Mouse (Mus musculus): Measurements from ENCODE around the gene Hoxc11.

Gene Hoxc11

GRCm38 (mm10) chr15:102937036-102937666 lies 17.1 kb upstream of the Hoxc11 start:
- DNase-seq (ENCODE audit: low read depth, low spot score) = no peak

DNA sequence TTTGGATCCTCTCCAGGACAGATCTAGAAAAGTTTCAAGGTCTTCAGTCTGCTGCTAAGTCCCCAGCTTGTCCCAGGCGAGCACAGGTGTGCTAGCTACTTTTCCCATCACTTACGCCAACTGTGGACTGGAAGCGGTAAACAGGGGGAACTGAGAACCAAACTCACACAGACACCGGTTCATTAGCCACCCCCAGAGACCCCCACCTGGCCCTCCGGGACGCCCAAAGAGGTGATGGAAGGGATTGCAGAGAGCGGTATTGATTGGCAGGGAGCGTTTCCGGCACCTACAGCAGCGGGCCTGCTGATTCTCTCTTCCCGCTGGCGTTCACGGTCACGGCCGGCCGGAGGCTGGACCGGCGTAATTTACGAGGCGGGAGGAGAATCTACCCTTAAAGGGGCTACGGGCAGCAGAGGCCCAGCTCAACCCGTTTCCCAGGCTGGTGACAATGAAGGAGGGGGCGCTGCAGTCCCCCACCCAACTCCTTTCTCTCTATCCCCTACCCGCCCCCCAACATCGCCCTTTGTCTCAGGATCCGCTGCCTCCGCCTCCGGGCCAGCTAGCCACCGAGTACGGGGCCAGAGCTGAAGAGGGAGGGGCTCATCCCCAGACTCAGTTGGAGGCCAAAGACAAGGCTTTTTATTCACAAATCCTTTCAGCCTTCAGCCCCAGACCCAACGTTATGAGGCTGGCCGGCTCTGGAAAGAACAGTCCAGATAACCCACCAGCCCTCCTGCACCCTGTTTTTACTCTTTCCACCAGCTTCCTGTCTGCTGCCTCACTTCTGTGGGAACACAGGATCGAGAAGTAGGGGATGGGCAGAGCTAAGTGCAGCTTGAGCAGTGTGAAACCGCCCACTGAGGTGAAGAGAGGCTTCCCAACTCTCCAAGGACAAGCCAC lies 14.7 kb upstream of the Hoxc11 start:
- no peak for DNase-seq (ENCODE audit: low read depth, low spot score)

- no peak for DNase-seq (ENCODE audit: low read depth, low spot score)
Measured at GRCm38 (mm10) chr15:102942739-102943467, 11.3 kb upstream of the Hoxc11 start.

DNA sequence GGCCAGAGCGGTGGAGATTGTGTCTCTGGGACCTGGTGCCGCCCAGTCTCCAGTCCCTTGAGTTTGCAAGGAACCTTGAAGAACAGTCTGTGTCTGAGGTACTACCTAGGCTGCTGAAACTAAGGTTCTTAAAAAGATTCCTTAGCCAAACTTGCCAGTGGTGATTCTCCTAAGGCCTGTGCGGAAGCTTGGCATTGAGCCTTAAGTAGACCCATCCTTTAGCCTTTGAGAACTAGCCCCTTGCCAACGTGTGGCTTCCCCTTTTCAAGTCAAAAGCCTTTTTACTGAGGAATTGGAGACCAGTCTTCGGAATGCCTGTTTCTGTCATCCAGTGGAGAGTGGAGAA lies 10.8 kb upstream of the Hoxc11 start:
- no peak for DNase-seq (ENCODE audit: low read depth, low spot score)

DNA sequence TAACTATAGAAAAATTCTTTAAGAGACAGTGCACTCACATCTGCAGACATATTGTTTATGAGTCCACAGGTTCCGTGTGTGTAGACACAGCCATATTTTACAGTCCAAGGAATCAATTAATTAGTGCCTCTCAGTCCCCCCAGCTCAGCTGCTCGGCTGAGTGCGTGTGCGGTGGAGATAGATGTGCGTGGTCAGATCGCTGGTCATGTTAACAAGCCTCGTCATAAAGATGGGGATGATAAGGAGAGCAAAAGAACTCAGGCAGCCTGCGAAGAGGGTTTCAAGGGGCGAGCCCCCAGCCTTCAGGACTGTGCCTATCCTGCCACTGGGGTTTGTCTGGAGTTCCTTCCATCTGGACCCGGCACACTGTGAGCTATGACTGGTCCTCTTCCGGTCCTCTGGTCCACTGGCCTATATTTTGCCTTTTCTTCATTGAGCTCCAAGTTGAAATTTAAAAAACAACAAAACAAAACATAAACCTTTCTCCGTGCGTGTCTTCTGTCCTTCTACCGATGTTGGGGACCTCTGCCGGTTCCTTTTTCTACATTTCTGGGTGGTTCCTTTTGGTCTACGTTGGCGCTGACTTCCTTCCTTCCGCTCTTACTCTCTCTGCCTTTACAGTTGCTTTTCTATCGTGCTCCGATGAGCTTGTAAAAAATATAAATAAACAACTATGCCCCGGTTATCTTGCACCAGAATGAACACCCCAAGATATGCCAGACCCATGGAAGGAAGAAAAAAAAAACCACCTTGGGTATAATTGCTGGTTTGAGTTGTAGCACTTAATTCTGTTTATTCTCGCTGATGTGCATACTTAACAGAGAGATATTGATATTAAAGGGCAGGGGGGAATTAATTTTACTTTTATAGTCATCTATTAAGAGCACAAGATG lies 8.8 kb upstream of the Hoxc11 start:
- no peak for DNase-seq (ENCODE audit: low read depth, low spot score)

DNA sequence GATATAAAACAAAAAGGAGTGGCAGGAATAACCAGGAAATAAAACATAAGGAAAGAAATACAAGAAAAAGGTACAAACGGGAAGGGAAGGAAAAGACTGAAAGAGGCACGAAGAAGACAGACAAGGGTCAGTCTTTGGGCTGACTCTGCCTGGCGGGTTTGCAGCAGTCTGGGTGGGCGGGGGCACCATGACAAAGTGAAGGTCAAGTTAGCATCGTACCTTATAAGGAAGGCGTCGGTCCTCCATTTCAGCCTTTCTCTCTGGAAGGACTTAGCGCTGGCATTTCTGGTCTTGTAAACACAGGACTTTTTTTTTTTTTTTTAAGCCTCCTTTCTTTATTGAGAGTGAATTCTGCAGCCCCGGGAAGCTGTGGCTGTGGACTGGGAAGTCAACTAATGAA lies 7.0 kb upstream of the Hoxc11 start:
- no peak for DNase-seq (ENCODE audit: low read depth, low spot score)

DNA sequence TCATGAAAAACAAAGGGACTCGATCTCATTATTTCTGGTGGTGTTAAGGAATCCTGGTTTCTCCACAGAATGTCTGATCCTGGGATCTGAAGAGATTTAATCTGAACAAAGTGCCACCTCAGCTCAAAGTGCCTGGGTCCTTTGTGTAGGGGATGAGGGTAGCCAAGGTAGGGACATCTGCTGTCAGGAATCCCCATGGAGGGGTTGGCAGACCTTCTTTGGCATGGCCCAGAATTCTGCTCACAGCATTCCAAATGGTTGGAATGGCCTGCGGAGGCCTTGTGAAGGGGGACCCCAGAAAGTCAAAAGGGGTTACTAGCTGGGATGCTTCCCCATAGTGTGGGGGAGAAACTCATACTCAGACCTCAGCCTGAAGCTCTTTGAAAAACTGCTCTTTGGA lies 5.4 kb upstream of the Hoxc11 start:
- DNase-seq (ENCODE audit: low read depth, low spot score) = no peak

DNA sequence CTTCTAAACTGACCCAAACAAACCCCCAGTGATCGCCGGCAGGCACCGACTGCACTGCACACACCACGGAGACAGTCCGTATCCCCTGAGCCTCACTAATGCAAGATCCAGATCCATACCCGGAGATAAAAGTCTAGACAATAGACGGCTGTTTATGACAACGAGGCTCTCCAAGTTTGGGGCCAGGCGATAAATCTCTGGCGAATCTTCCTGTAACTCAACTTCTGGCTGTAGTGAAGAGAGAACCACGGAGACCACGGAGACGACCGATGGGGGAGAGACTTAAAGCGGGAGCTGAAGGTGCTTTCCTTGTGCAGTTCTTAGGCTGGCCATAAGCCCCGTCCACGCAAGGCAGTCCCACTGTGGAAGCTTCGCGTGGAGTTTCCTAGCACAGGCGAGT lies 4.5 kb upstream of the Hoxc11 start:
- no peak for DNase-seq (ENCODE audit: low read depth, low spot score)

GRCm38 (mm10) chr15:102950877-102951276 lies 3.4 kb upstream of the Hoxc11 start:
- no peak for DNase-seq (ENCODE audit: low read depth, low spot score)

GRCm38 (mm10) chr15:102953561-102953960 lies 666 bp upstream of the Hoxc11 start:
- DNase-seq (ENCODE audit: low read depth, low spot score) = no peak

DNA sequence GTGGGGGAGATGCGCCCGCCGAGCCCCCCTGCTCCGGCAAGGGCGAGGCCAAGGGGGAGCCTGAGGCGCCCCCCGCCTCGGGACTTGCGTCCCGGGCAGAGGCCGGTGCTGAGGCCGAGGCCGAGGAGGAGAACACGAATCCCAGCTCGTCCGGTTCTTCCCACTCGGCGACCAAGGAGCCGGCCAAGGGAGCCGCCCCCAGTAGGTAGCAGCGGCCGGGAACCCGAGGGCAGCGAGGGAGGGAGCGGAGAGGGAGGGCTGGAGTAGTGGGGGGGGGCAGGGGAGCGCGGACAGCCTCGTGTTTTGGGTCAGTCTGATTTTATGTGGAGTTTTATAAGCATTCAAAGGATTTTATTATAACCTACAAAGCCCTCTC lies 768 bp downstream of the Hoxc11 start:
- peak; percentile 40 for DNase-seq (ENCODE audit: low read depth, low spot score)

- peak; percentile 44 for DNase-seq (ENCODE audit: low read depth, low spot score)
Measured at GRCm38 (mm10) chr15:102955833-102956640, 1.8 kb downstream of the Hoxc11 start.

DNA sequence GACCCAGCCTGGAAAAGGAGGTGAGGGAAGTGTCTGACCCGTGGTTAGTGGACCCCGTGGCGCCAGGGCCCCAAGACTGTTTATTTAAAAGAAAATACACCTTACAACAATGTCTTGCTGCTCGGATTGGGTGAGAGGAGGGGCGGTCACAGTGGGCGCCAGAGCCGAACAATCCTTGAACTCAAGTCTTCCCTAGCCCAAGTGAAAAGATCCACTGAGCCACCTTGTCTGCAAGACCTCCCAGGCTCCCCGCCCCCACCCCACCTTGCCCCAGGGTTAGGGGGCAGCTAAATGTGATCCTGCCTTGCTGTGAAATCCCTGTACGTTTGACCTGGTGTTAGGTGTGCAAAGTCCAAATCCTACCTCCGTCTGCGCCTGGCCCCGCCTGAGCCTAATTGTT lies 2.7 kb downstream of the Hoxc11 start:
- no peak for DNase-seq (ENCODE audit: low read depth, low spot score)

DNA sequence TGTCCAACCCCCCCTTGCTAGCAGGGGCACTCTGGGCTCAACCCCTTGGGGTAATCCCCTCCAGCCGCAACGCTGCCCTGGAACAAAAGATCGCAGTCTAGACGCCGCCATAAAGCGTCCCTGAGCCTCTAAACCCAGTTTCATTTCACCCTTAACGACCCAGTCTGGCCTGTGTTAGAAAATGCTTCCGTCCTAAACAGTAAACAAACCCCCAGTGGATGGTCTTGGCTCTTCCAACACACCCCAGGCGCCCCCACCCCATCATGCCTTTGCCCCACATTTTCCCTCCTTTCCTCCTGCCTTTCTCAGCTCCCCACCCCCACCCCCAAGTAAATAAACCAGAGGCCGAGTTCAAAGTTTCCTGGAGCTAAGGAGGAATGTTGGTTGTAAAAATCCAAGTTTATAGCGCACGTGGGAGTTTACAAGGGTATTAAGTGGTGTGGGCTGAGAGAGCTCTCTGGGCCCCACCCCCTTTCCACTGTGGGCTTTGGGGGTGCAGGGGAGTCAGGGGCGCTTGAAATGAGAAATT lies 5.5 kb downstream of the Hoxc11 start:
- no peak for DNase-seq (ENCODE audit: low read depth, low spot score)

- peak; percentile 46 for DNase-seq (ENCODE audit: low read depth, low spot score)
Measured at GRCm38 (mm10) chr15:102961728-102962127, 7.5 kb downstream of the Hoxc11 start.

- no peak for DNase-seq (ENCODE audit: low read depth, low spot score)
Measured at GRCm38 (mm10) chr15:102962492-102962891, 8.3 kb downstream of the Hoxc11 start.

DNA sequence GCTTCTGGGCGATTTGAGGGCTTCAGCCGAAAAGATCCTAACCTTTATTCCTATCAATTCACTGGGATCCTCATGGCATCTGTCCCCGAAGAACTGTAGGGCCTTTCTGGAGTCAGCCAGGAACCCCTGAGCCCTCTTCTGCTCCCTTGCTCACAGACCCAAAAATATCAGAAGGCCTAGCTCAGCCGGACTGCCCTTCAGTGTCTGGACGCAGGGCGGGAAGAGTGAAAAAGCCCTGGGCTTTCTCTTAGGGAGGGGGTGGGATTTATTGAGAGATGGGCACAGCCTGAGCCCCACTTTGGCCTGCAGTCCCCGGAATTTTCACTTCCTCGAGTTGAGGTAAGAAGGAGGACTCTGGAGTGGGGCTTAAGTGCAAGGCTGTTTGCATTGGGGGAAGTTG lies 9.0 kb downstream of the Hoxc11 start:
- no peak for DNase-seq (ENCODE audit: low read depth, low spot score)

DNA sequence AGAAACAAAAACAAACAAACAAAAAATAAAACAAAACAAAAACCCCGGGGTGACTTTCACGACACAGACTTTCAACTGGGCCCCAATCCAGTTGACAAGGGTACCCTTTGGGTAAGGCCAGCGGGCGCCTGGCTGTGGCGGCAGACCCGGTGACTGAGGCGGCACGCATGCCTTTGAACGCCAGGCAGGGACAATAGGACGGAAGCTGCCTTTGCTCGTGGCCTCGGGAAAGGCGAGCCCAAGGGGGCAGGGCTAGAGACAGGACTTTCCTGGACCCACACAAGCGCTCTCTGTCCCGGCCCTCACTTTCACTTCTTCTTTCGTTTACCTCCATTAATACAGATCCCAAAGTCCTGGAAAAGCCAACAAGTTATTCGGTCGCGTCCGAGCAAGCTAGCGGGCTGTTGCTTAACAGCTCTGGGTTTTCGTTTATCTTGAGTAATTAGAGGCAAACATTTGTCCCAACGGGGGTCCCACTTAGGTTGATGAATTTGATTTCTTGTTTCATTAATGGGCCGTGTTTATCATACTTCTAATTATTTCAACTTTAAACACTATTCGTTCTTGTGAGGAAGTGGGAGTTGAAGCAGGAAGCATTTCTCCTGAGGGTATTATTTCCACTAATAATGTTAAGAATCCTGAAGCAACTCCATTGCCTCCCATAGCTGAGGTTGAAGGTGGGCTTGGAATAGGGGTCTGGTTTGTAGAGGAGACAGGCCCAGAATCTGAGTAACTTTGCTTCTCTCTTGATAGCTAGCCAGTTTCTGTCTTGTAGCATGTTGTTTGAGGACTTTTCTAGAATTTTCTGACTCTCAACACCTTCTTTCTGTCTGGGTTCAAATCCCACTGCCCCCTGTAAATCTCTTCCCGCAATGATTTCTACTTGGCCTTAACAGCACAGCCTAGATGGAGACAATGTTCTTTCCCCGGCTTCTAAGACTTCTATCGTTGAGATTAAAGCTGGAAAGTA lies 9.7 kb downstream of the Hoxc11 start:
- peak; percentile 83 for DNase-seq (ENCODE audit: low read depth, low spot score)

Measured in skeletal muscle tissue, adult 2 months (tissue).